Mouse (Mus musculus) kidney, embryonic 14.5 days (tissue): ENCODE measurements around the gene Tnni2. TPM values are rescaled to one million over a fixed set of nuclear protein-coding genes. Genes with fewer than 3 reads are reported as not detected.

Experiments used
- ATAC-seq: fragments of 200-750 bp; cut with Nextera tagmentation; 2 replicates; pipeline ENCODE4 v1.8.0; 2017; ENCODE audit warnings: moderate number of reproducible peaks, mild to moderate bottlenecking, moderate TSS enrichment, moderate library complexity; ENCODE audit not compliant: low FRiP score, low TSS enrichment
- H3K27ac ChIP-seq: fragments of 300-500 bp; sonication (generic); 2 replicates; pipeline ENCODE4 v1.5.1; 2014; ENCODE audit warnings: low read depth, mild to moderate bottlenecking, low read length, moderate library complexity, mixed read lengths
- H3K27me3 ChIP-seq: fragments of 300-500 bp; sonication (generic); 2 replicates; pipeline ENCODE4 v1.6.1; 2014; ENCODE audit warnings: mild to moderate bottlenecking, low read length; ENCODE audit not compliant: control insufficient read depth, insufficient read depth
- H3K36me3 ChIP-seq: fragments of 300-500 bp; sonication (generic); 2 replicates; pipeline ENCODE4 v1.6.1; 2014; ENCODE audit warnings: low read length, mixed read lengths; ENCODE audit not compliant: control insufficient read depth, insufficient read depth
- H3K4me1 ChIP-seq: fragments of 300-500 bp; sonication (generic); 2 replicates; pipeline ENCODE4 v1.6.1; 2014; ENCODE audit warnings: low read length, mixed read lengths; ENCODE audit not compliant: control insufficient read depth, insufficient read depth
- H3K4me2 ChIP-seq: fragments of 300-500 bp; sonication (generic); replicated peaks from 2 replicates; pipeline ENCODE4 v1.6.1; 2014; ENCODE audit warnings: low read depth, mild to moderate bottlenecking, low read length
- H3K4me3 ChIP-seq: fragments of 300-500 bp; sonication (generic); 2 replicates; pipeline ENCODE4 v1.5.1; 2014; ENCODE audit warnings: mild to moderate bottlenecking, low read length
- H3K9ac ChIP-seq: fragments of 300-500 bp; sonication (generic); 2 replicates; pipeline ENCODE4 v1.6.1; 2014; ENCODE audit warnings: low read depth, mild to moderate bottlenecking, low read length, moderate library complexity
- H3K9me3 ChIP-seq: fragments of 300-500 bp; sonication (generic); 2 replicates; pipeline ENCODE4 v1.6.1; 2016; ENCODE audit warnings: low read length; ENCODE audit not compliant: control insufficient read depth
- WGBS: fragments of 180-500 bp; shearing (Covaris S2); extraction: QIAGEN DNeasy Blood & Tissue Kit; methylation state at CpG from one replicate; pipeline ENCODE4 v1.1.7; 2014; 5-methylcytosine and 5-hydroxymethylcytosine counted together
- polyA plus RNA-seq: library from polyadenylated mRNA; unstranded; fragments of >200 nt; fragmentation: Nextera tagmentation; extraction: Ambion mirVana; gene quantifications from 2 replicates; pipeline ENCODE4 v1.2.1, GENCODE M21; 2014

Gene Tnni2
- polyA plus RNA-seq = 3.1 and 3.7 TPM in 2 replicates

DNA sequence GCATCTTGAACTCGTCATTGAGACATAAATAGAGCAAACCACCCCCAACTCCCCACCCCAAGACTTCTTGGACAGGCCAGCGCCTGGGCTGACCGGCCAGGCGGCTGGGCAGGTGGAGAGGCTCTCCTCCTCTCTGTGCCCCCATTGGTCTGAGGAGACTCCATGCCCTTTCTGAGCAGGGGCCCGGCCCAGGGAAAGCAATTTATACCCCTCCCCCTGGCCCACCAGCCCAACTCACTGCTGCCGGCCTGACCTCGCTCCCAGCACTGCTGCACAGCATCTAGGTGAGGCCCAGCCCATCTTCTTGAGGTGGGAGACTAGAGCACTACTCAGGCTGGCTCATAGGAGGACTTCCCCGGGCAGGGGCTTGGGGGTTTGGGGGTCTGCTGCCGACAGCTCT lies at the start of gene Tnni2:
Gene Tnni2 (plus strand): TSS at position 224 of the 400 bp plus-strand sequence.
- Histone ChIP-seq H3K4me1 (peaks cover 21% of the 10 kb centered on the region), H3K4me2 (no peak within 1 kb of the TSS), H3K9ac (peak within 1 kb of the TSS; percentile 42; the same call in 1 of the 2 replicates), H3K27ac (0 out of 2 replicates have a peak within 1 kb of the TSS, but pooled peaks have one; percentile 42), H3K27me3 (no peaks in the 10 kb centered on the region), H3K36me3 (no peaks in the 10 kb centered on the region), H3K4me3 (no peak within 1 kb of the TSS), H3K9me3 (no peaks in the 10 kb centered on the region)
- peak; percentile 11; the same call in 1 of the 2 replicates for ATAC-seq
- 75% methylated on average over 9 of the region's 9 CpGs for WGBS

- no peaks in the 10 kb centered on the region for H3K4me1 ChIP-seq
- no peaks in the 10 kb centered on the region for H3K27me3 ChIP-seq
- H3K4me2 ChIP-seq = no peak overlapping the region
- no peak overlapping the region for H3K9ac ChIP-seq
- 19% methylated on average over 4 of the region's 4 CpGs for WGBS
- H3K4me3 ChIP-seq = no peak overlapping the region
- no peak overlapping the region for H3K27ac ChIP-seq
- no peaks in the 10 kb centered on the region for H3K9me3 ChIP-seq
- ATAC-seq = no peak
- no peaks in the 10 kb centered on the region for H3K36me3 ChIP-seq
Observed at GRCm38 (mm10) chr7:142393191-142393590, 48.4 kb upstream of the Tnni2 start.

- 68% methylated on average over 6 of the region's 6 CpGs for WGBS
- H3K36me3 ChIP-seq = no peaks in the 10 kb centered on the region
- no peak overlapping the region for H3K4me3 ChIP-seq
- H3K4me2 ChIP-seq = no peak overlapping the region
- no peak overlapping the region for H3K27ac ChIP-seq
- no peak overlapping the region for H3K9ac ChIP-seq
- 0 out of 2 replicates have a peak, but pooled peaks cover under 1% of the 10 kb centered on the region for H3K4me1 ChIP-seq
- no peaks in the 10 kb centered on the region for H3K9me3 ChIP-seq
- no peak for ATAC-seq
- no peaks in the 10 kb centered on the region for H3K27me3 ChIP-seq
Observed at GRCm38 (mm10) chr7:142394261-142395190, 47.1 kb upstream of the Tnni2 start.

- Histone ChIP-seq H3K4me1 (0 out of 2 replicates have a peak, but pooled peaks cover 3% of the 10 kb centered on the region), H3K4me3 (no peak overlapping the region), H3K4me2 (no peak overlapping the region), H3K9ac (no peak overlapping the region), H3K36me3 (no peaks in the 10 kb centered on the region), H3K9me3 (no peaks in the 10 kb centered on the region), H3K27ac (no peak overlapping the region), H3K27me3 (no peaks in the 10 kb centered on the region)
- 87% methylated on average over 4 of the region's 4 CpGs for WGBS
- no peak for ATAC-seq
Observed at GRCm38 (mm10) chr7:142395472-142395871, 46.1 kb upstream of the Tnni2 start.

DNA sequence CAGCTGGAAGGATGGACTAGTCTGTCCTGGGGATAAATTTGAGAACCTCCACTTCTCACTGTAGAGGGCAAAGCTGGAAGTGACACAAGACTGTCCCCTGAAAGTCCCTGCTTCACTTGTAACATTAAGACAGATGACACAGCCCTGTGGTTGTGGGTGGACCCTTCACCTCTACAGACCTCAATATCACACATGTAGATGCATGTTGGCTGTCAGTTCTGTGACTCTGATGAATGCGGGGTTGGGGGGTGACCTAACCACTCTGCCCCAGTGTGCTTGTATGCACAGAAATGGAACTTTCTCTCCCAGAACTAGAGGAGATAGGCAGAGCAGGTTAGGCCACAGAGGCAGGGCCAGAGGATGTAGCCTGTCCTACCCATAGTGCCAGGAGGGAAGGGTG lies 45.0 kb upstream of the Tnni2 start:
- no peak for ATAC-seq
- WGBS = 88% methylated on average over 1 of the region's 1 CpGs
- Histone ChIP-seq H3K4me1 (0 out of 2 replicates have a peak, but pooled peaks cover 3% of the 10 kb centered on the region), H3K4me3 (no peak overlapping the region), H3K36me3 (no peaks in the 10 kb centered on the region), H3K9me3 (no peaks in the 10 kb centered on the region), H3K9ac (no peak overlapping the region), H3K4me2 (no peak overlapping the region), H3K27ac (no peak overlapping the region), H3K27me3 (no peaks in the 10 kb centered on the region)

DNA sequence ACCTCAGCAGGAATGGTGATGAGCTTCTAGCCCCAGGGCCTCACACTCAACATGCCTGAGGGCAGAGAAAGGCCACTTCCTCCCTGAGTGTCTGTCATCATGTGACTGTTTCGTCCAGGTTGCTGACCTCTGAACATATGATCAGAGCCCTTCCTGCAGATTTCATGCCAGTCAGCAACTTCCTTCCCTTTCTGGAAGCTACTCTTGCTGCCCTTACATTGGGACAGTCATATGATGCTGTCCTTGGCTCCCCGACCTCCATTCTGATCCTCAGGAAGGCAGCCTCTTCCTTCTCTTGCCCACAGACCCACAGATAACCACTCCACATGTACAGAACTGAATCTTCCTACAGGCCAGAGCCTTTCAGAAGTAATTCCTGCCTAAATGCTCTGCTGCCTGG lies 43.6 kb upstream of the Tnni2 start:
- Histone ChIP-seq H3K27ac (peak overlapping the region; percentile 1; the same call in 1 of the 2 replicates), H3K9me3 (no peaks in the 10 kb centered on the region), H3K36me3 (no peaks in the 10 kb centered on the region), H3K4me2 (no peak overlapping the region), H3K27me3 (no peaks in the 10 kb centered on the region), H3K4me1 (0 out of 2 replicates have a peak, but pooled peaks cover 3% of the 10 kb centered on the region), H3K4me3 (no peak overlapping the region), H3K9ac (no peak overlapping the region)
- WGBS = 42% methylated on average over 2 of the region's 2 CpGs
- ATAC-seq = no peak

GRCm38 (mm10) chr7:142399250-142399649 lies 42.4 kb upstream of the Tnni2 start:
- WGBS = 15% methylated on average over 1 of the region's 1 CpGs
- Histone ChIP-seq H3K4me1 (peaks cover 5% of the 10 kb centered on the region; the same call in 1 of the 2 replicates), H3K9me3 (no peaks in the 10 kb centered on the region), H3K4me3 (no peak overlapping the region), H3K27ac (0 out of 2 replicates have a peak overlapping the region, but pooled peaks have one; percentile 9), H3K9ac (no peak overlapping the region), H3K27me3 (no peaks in the 10 kb centered on the region), H3K4me2 (no peak overlapping the region), H3K36me3 (no peaks in the 10 kb centered on the region)
- ATAC-seq = 0 out of 2 replicates have a peak, but pooled peaks have one; percentile 41

DNA sequence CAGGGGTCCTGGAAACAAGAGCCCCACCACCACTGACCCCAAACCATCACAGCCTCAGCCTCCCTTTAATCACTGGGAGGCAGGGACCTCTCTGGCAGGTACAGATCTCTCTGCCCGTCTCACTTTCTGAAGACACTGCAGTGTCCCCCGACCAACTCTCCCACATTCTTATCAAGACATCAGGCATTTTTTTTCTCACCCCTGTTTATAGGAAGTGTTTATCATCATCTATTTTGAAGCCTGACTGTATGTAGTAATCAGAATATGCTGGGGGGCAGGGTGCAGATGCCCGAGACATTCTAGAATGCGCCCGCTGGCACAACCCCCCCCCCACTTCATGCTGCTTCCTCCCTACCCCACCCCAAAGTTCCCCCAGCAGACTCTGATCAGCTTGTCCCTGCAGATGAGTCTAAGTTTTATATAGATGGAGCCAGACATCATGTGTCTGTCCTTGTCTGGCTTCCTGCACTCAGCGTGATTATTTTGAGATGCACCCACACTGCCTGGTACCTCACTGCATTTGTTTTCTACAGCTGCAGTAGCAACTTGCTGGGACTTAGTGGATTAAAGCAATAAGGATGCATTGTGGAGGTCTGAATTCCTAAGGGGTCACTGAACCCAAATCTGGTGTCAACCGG lies 41.4 kb upstream of the Tnni2 start:
- H3K36me3 ChIP-seq = no peaks in the 10 kb centered on the region
- no peak for ATAC-seq
- no peak overlapping the region; the same call in 1 of the 2 replicates for H3K27ac ChIP-seq
- whole genome bisulfite sequencing = 57% methylated on average over 7 of the region's 7 CpGs
- H3K27me3 ChIP-seq = no peaks in the 10 kb centered on the region
- no peaks in the 10 kb centered on the region for H3K9me3 ChIP-seq
- no peak overlapping the region for H3K9ac ChIP-seq
- H3K4me2 ChIP-seq = no peak overlapping the region
- peaks cover 7% of the 10 kb centered on the region; the same call in 1 of the 2 replicates for H3K4me1 ChIP-seq
- H3K4me3 ChIP-seq = no peak overlapping the region
